Mouse (Mus musculus) liver, adult 2 months (tissue): ENCODE measurements at regions not wholly inside any gene's neighbourhood (a gene's known extent, or its start where the extent isn't known, plus 50 kb on each side); places are given as distances from the start of the nearest gene placed in this dataset.

Experiments used
- DNase-seq: peaks from one replicate; pipeline ENCODE4 v3.0.0-alpha.2; 2011; ENCODE audit warnings: low read depth, low spot score; ENCODE audit errors: extremely low read depth
- H3K27ac ChIP-seq: fragments of 200-500 bp; replicated peaks from 2 replicates; pipeline ENCODE4 v1.5.1; 2012; ENCODE audit warnings: low read depth, mild to moderate bottlenecking, control low read depth, inconsistent platforms, low read length; ENCODE audit not compliant: insufficient read depth
- H3K27me3 ChIP-seq: fragments of 200-500 bp; 2 replicates; pipeline ENCODE4 v1.6.1; 2012; ENCODE audit warnings: mild to moderate bottlenecking, moderate library complexity, low read length, inconsistent platforms; ENCODE audit not compliant: control insufficient read depth, insufficient read depth
- H3K36me3 ChIP-seq: fragments of 200-500 bp; 2 replicates; pipeline ENCODE4 v1.6.1; 2012; ENCODE audit warnings: low read length, inconsistent platforms; ENCODE audit not compliant: control insufficient read depth, insufficient read depth
- H3K4me1 ChIP-seq: fragments of 200-500 bp; 2 replicates; pipeline ENCODE4 v1.6.1; 2011; ENCODE audit warnings: low read length; ENCODE audit not compliant: control insufficient read depth, insufficient read depth
- H3K4me3 ChIP-seq: fragments of 200-500 bp; 2 replicates; pipeline ENCODE4 v1.5.1; 2011; ENCODE audit warnings: low read depth, mild to moderate bottlenecking, control low read depth, low read length, moderate library complexity; ENCODE audit not compliant: insufficient read depth
- H3K79me2 ChIP-seq: fragments of 200-500 bp; 2 replicates; pipeline ENCODE4 v1.6.1; 2012; ENCODE audit warnings: inconsistent platforms, mild to moderate bottlenecking, low read length, moderate library complexity; ENCODE audit not compliant: control insufficient read depth, insufficient read depth
- H3K9ac ChIP-seq: fragments of 200-500 bp; 2 replicates; pipeline ENCODE4 v1.6.1; 2012; ENCODE audit warnings: low read depth, mild to moderate bottlenecking, control low read depth, inconsistent platforms, low read length
- CTCF ChIP-seq: fragments of 200-500 bp; IDR thresholded peaks from 2 replicates; pipeline ENCODE4 v1.5.1; 2011; ENCODE audit warnings: low read depth, low read length, control low read depth
- POLR2A ChIP-seq: fragments of 200-500 bp; IDR thresholded peaks from 2 replicates; pipeline ENCODE4 v1.6.1; 2011; ENCODE audit warnings: low read length, control low read depth; ENCODE audit not compliant: insufficient read depth; ENCODE audit errors: extremely low read depth
- WGBS: fragments of 180-500 bp; shearing (Covaris S2); methylation state at CpG from one replicate; pipeline ENCODE4 v1.1.7; 2018; 5-methylcytosine and 5-hydroxymethylcytosine counted together

DNA sequence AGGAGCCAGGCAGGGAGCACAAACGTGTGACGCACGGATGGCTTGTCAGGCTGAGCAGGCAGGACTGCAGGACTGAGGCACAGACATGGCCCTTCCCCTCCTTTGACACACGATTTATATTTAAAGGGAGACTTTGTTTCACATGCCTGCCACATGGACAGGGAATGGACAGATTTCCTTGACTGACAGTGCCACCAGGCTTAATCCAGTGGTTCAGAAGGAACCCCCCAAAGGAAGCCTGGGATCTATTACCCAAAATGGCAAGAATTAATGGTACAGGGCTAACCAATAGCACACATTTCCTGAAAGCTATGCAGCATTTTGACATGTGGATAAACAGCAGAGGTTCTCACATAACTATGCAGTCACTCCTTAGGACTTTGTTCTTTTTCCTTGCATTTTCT is 470.7 kb upstream of the Fam92a start:
- Histone ChIP-seq H3K79me2 (no peaks in the 10 kb centered on the region), H3K4me1 (no peaks in the 10 kb centered on the region), H3K27me3 (no peaks in the 10 kb centered on the region), H3K4me3 (no peak overlapping the region), H3K36me3 (no peaks in the 10 kb centered on the region), H3K27ac (no peak overlapping the region), H3K9ac (no peak overlapping the region)
- no peak for DNase-seq
- WGBS = 46% methylated on average over 4 of the region's 4 CpGs
- TF ChIP-seq CTCF (no peak), POLR2A (no peak)

DNA sequence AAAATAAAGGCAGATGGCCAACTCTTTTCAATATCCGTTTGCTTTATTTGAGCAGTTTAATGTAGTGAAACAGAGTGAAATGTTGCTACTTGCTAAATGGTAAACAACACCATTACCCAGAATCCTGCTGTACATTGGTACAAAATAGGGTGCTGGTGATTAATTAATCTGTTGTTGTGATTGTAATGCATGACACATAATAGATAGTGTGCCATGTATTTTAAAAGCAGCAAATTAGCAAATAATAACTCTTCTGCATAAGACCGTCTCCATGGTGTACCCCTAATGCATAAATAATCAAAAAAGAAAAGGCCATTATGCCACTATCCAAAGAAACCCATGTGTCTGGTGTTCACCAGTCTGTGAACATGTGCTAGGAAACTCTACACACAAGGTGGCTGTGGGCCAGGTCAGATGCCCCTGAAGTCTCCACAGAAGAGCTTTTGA is 457.6 kb upstream of the Fam92a start:
- H3K27me3 ChIP-seq = no peaks in the 10 kb centered on the region
- no peak for DNase-seq
- no peak for TF ChIP-seq CTCF
- TF ChIP-seq POLR2A = no peak
- no peak overlapping the region for H3K27ac ChIP-seq
- H3K4me1 ChIP-seq = no peaks in the 10 kb centered on the region
- 86% methylated on average over 2 of the region's 2 CpGs for whole genome bisulfite sequencing
- no peaks in the 10 kb centered on the region for H3K79me2 ChIP-seq
- H3K36me3 ChIP-seq = no peaks in the 10 kb centered on the region
- H3K4me3 ChIP-seq = no peak overlapping the region
- no peak overlapping the region for H3K9ac ChIP-seq

DNA sequence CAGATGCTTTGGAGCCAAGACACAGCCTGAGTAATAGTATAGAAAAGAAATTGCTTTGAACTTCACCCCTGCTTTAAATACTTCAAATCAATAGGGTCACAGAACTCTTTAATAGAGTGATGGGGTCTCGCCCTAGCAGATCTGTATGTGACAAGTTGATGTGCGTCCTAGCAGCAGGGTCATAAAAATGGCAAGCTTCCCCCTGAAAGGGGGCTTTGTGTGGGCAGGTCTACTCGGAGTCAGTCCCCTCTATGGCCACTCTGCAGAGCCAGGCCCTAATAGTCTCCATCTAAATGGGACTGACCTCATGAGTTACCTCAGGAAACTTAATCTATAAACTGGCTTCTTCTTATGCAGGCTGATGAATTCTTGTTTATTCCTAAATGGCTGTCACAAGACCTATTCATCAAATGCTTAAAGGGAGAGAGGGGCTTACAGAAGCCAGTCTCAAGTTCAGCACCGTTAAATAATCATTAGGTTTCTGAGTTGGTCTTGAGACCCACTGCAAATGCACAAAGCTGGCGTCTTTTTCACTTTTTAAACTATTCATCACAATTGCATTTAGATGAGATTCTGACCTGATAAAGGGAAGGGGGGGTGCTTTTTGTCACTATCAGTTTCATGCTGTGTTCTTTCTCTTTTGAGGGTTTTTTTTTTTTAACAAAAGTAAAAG is 457.0 kb upstream of the Fam92a start:
- H3K4me1 ChIP-seq = no peaks in the 10 kb centered on the region
- no peak for DNase-seq
- no peaks in the 10 kb centered on the region for H3K36me3 ChIP-seq
- H3K79me2 ChIP-seq = no peaks in the 10 kb centered on the region
- H3K4me3 ChIP-seq = no peak overlapping the region
- 71% methylated on average over 5 of the region's 5 CpGs for WGBS
- no peak overlapping the region for H3K9ac ChIP-seq
- no peak overlapping the region for H3K27ac ChIP-seq
- no peaks in the 10 kb centered on the region for H3K27me3 ChIP-seq
- TF ChIP-seq POLR2A = no peak
- TF ChIP-seq CTCF = no peak

DNA sequence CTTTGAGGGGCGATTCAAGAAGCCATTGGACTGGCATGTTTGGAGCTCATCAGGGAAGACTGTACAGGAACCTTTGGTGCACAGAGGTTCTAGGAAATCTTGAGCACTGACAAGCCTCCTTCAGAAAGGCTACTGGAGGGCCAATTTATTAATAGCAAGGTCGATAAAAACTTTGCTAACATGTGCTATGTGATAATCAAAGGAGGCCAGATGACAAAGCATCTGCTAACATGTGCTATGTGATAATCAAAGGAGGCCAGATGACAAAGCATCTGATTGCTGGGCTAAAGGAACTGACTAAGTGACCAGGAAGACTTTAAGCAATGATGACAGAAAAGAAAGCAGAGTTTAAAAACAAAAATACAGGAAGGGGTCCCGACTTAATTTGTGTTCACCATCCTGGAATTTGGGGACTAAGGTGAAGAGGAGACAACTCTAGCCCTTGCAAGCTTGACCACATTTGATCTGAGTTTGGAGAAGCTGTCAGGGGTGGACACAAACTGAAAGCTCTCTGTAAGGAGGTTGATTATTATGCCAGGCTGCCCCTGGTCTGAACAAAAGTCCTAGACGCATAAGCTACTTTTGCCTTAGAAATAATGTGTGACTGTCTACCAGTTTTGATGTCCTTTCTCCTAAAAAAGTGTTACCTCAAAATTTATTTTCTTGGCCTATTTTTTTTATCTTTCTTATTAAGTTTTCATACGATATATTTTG is 455.5 kb upstream of the Fam92a start:
- Histone ChIP-seq H3K79me2 (no peaks in the 10 kb centered on the region), H3K4me3 (no peak overlapping the region), H3K27me3 (no peaks in the 10 kb centered on the region), H3K9ac (no peak overlapping the region), H3K27ac (no peak overlapping the region), H3K36me3 (no peaks in the 10 kb centered on the region), H3K4me1 (no peaks in the 10 kb centered on the region)
- 74% methylated on average over 5 of the region's 5 CpGs for WGBS
- DNase-seq = no peak
- TF ChIP-seq CTCF (no peak), POLR2A (no peak)

DNA sequence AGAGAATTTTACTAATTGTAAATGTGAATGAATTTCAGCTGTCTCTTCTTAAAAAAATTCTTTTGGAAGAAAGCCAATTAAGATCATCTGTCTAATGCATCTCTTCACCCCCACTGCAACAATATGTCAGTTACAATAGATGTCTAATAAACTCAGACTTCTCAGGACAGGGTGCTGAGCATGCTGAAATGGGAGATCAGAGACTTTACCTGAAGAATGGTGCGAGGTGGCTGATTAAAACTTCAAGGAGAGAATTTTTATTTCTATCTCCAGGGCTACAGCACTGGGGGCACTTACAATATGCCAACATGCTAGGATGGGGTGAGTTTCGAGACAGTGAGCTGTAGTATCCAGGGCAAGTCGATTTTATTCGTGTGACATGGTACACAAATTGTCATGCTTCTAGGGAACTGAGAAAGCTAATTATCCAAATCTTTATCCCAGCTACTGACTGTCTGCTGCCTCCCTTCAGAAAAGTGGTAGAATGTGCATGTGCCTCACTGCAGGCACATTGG is 449.0 kb upstream of the Fam92a start:
- Histone ChIP-seq H3K4me3 (no peak overlapping the region), H3K36me3 (no peaks in the 10 kb centered on the region), H3K79me2 (no peaks in the 10 kb centered on the region), H3K4me1 (no peaks in the 10 kb centered on the region), H3K9ac (no peak overlapping the region), H3K27me3 (no peaks in the 10 kb centered on the region), H3K27ac (no peak overlapping the region)
- TF ChIP-seq POLR2A (no peak), CTCF (no peak)
- no peak for DNase-seq
- WGBS = 66% methylated on average over 4 of the region's 4 CpGs
